Mouse (Mus musculus): Measurements from ENCODE around the gene Gm10644. TPM values are rescaled to one million over a fixed set of nuclear protein-coding genes. Genes with fewer than 3 reads are reported as not detected.

Gene Gm10644
- polyA plus RNA-seq, 1 experiment from 2014 or later = 1.1 TPM

DNA sequence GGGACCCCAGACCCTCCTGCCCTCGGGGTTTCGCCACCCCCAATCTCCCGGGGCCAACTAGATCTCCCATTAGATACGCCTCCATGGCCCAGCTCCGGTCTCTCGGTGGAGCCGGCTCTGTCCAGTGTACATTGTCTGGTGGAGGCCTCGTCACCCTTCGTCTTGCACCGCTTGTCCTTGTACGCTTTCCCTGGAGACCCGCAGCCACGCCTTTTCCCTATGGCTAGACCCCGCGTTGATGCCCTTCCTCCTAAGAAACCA, 883 bp upstream of the Gm10644 start:
- H3K4me1 ChIP-seq (replicated peaks) = peaks cover 12% of the 10 kb centered on the region
- under 1% methylated on average over 15 of the region's 15 CpGs for WGBS
- no peak overlapping the region for H3K27ac ChIP-seq (replicated peaks)
- no peaks in the 10 kb centered on the region for H3K27me3 ChIP-seq
- no peaks in the 10 kb centered on the region for H3K9me3 ChIP-seq
- H3K9ac ChIP-seq = peak overlapping the region; percentile 9; the same call in 1 of the 2 replicates
- 0 out of 2 replicates have a peak, but pooled peaks have one; percentile 0 for ATAC-seq (ENCODE audit: low FRiP score, low read depth)
- no peaks in the 10 kb centered on the region for H3K36me3 ChIP-seq
- peak overlapping the region; percentile 53 for H3K4me3 ChIP-seq
- H3K4me2 ChIP-seq = peak overlapping the region; percentile 91

DNA sequence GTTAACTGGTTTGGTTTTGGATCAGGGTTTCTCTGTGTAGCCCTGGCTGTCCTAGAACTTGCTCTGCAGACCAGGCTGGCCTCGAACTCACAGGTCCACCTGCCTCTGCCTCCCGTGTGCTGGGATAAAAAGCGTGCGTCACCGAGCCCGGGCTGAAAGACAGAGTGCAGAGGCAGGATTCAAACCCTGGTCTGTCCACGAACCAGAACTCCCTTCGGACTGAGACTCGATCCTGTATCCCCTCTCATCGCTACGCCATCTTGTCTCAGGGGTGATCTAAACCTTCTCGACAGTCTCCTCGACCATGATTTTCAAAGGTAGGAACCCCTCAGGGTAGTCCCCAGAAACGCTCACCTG, 278 bp downstream of the Gm10644 start:
- under 1% methylated on average over 14 of the region's 14 CpGs for WGBS
- Histone ChIP-seq H3K36me3 (no peaks in the 10 kb centered on the region), H3K4me2 (peak overlapping the region; percentile 91), H3K9ac (peak overlapping the region; percentile 46), H3K27me3 (no peaks in the 10 kb centered on the region), H3K4me1 (replicated peaks) (peaks cover 12% of the 10 kb centered on the region), H3K4me3 (peak overlapping the region; percentile 53), H3K9me3 (no peaks in the 10 kb centered on the region), H3K27ac (replicated peaks) (peak overlapping the region; percentile 76)
- no peak for ATAC-seq (ENCODE audit: low FRiP score, low read depth)

DNA sequence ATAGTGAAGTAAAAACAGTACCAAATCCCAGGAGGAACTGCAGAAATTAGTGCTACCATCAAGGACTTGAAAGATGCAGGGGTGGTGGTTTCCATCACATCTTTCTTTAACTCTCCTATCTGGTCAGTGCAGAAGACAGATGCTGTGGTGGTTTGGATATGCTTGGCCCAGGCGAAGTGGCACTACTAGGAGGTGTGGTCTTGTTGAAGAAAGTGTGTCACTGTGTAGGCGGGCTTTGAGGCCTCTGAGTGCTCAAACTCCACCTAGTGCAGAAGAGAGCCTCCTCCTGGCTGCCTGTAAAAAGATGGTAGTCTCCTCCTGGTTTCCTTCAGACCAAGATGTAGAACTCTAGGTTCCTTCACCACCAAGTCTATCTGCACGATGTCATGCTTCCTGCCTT, 9.5 kb downstream of the Gm10644 start:
- Histone ChIP-seq H3K4me2 (no peak overlapping the region), H3K27me3 (no peaks in the 10 kb centered on the region), H3K27ac (replicated peaks) (no peak overlapping the region), H3K4me3 (no peak overlapping the region), H3K36me3 (no peaks in the 10 kb centered on the region), H3K9me3 (no peaks in the 10 kb centered on the region), H3K9ac (no peak overlapping the region), H3K4me1 (replicated peaks) (no peaks in the 10 kb centered on the region)
- WGBS = 73% methylated on average over 3 of the region's 3 CpGs
- ATAC-seq (ENCODE audit: low FRiP score, low read depth) = no peak

DNA sequence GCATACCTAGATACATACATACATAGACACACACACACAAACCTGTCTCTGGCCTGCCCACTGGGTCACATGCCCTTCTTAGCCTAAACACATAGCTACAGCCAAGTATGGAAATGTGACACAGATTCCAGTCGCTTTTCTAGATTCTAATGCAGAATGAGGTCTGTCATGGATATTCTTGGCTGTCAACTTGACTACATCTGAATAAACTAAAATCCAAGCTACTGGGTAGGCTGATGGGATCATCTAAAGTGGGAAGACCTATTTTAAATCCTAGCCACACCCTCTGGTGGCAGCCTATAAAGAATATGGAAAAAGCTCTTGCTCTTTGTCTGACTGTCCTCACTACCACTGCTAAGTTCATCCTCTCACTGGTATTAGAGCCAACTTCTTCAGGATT, 12.6 kb downstream of the Gm10644 start:
- no peaks in the 10 kb centered on the region for H3K9me3 ChIP-seq
- H3K4me2 ChIP-seq = no peak overlapping the region
- H3K9ac ChIP-seq = no peak overlapping the region
- 86% methylated on average over 1 of the region's 1 CpGs for WGBS
- H3K27ac ChIP-seq (replicated peaks) = no peak overlapping the region
- no peak for ATAC-seq (ENCODE audit: low FRiP score, low read depth)
- peaks cover 24% of the 10 kb centered on the region for H3K36me3 ChIP-seq
- no peaks in the 10 kb centered on the region for H3K27me3 ChIP-seq
- no peaks in the 10 kb centered on the region for H3K4me1 ChIP-seq (replicated peaks)
- H3K4me3 ChIP-seq = no peak overlapping the region

DNA sequence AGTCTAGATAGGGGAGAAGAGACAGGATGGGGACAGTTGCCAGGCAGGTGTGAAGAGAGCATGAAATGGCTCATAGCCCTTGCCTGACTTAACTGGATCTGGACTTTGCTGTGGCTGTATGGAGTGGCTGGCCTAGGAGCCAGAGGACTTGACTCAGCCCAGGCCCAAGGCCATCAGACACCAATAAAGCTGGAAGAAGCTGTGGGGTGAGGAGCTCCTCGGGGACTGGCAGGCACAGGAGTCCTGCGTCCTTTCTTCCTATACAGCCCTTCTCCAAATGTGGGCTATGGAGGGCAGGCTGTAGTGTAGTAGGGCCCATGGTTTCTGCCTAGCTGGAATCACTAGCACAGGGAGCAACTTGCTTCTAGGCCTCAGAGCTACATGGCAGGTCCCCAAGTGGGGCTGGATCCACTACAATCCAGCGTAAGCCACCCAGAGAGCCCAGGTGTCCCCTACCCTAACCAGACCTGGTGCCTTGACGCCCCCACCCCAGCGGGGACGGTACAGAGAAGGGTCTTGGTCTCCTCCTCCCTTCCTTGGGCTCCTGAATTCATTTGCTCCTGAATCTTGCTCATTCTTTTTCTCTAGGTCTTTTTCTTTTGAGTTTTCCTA, 13.8 kb downstream of the Gm10644 start:
- Histone ChIP-seq H3K4me2 (no peak overlapping the region), H3K9me3 (no peaks in the 10 kb centered on the region), H3K9ac (no peak overlapping the region), H3K4me3 (no peak overlapping the region), H3K27me3 (no peaks in the 10 kb centered on the region), H3K36me3 (peaks cover 36% of the 10 kb centered on the region), H3K4me1 (replicated peaks) (no peaks in the 10 kb centered on the region), H3K27ac (replicated peaks) (no peak overlapping the region)
- WGBS = 83% methylated on average over 6 of the region's 6 CpGs
- no peak for ATAC-seq (ENCODE audit: low FRiP score, low read depth)

DNA sequence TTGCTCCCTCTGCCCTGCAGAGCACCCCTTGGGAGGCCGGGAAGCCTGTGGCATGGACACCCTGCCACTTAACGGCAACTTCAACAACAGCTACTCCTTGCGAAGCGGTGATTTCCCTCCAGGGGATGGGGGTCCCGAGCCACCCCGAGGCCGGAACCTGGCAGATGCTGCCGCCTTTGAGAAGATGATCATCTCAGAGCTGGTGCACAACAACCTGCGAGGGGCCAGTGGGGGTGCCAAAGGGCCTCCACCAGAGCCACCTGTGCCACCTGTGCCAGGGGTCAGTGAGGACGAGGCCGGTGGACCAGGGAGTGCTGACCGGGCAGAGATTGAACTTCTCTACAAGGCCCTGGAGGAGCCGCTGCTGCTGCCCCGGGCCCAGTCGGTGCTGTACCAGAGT, 16.7 kb downstream of the Gm10644 start:
- WGBS = 93% methylated on average over 15 of the region's 15 CpGs
- ATAC-seq (ENCODE audit: low FRiP score, low read depth) = no peak
- Histone ChIP-seq H3K9me3 (no peaks in the 10 kb centered on the region), H3K27ac (replicated peaks) (no peak overlapping the region), H3K4me3 (no peak overlapping the region), H3K9ac (no peak overlapping the region), H3K4me1 (replicated peaks) (no peaks in the 10 kb centered on the region), H3K4me2 (no peak overlapping the region), H3K27me3 (no peaks in the 10 kb centered on the region), H3K36me3 (peaks cover 64% of the 10 kb centered on the region)

DNA sequence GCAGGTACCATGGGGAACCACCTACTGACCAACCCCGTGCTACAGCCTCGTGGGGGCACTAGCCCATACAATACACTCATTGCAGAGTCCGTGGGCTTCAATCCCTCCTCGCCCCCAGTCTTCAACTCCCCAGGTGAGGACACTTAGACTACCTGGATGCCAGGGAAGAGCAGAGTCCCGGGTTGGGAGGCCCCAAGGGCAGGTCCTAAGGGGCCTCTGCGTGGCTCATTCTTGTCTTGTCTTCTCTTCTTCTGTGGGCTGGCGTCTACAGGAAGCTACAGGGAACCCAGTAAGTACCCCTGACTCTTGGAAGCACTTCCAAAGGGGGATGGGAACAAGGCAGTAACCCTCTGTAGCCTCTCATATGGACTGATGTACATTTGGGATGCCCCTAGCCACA, 17.4 kb downstream of the Gm10644 start:
- ATAC-seq (ENCODE audit: low FRiP score, low read depth) = no peak
- H3K4me3 ChIP-seq = no peak overlapping the region
- no peaks in the 10 kb centered on the region for H3K4me1 ChIP-seq (replicated peaks)
- WGBS = 84% methylated on average over 7 of the region's 7 CpGs
- H3K27ac ChIP-seq (replicated peaks) = no peak overlapping the region
- H3K9me3 ChIP-seq = no peaks in the 10 kb centered on the region
- peaks cover 70% of the 10 kb centered on the region for H3K36me3 ChIP-seq
- H3K4me2 ChIP-seq = no peak overlapping the region
- no peaks in the 10 kb centered on the region for H3K27me3 ChIP-seq
- H3K9ac ChIP-seq = no peak overlapping the region

DNA sequence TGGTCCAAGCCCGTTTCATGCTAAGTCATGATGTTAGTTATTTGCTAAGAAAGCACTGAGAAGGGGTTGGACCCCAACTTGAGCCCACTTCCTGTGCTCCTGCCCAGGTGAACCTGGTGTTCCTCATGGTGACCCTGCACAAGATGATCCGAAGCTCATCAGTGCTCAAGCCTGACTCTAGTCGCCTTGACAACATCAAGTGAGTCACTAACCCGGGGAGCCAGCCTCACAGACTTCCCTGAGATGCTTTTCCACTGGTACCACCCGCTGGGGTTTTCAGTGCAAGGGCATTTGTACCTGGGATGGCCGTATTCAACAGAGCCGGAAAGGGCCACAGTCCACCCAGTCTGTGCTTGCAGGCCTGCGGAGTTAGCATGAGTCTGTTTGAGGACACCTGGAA, 19.6 kb downstream of the Gm10644 start:
- Histone ChIP-seq H3K9ac (no peak overlapping the region), H3K4me1 (replicated peaks) (no peaks in the 10 kb centered on the region), H3K4me3 (no peak overlapping the region), H3K9me3 (no peaks in the 10 kb centered on the region), H3K27me3 (no peaks in the 10 kb centered on the region), H3K36me3 (peaks cover 93% of the 10 kb centered on the region), H3K4me2 (no peak overlapping the region), H3K27ac (replicated peaks) (no peak overlapping the region)
- no peak for ATAC-seq (ENCODE audit: low FRiP score, low read depth)
- WGBS = 93% methylated on average over 8 of the region's 8 CpGs

DNA sequence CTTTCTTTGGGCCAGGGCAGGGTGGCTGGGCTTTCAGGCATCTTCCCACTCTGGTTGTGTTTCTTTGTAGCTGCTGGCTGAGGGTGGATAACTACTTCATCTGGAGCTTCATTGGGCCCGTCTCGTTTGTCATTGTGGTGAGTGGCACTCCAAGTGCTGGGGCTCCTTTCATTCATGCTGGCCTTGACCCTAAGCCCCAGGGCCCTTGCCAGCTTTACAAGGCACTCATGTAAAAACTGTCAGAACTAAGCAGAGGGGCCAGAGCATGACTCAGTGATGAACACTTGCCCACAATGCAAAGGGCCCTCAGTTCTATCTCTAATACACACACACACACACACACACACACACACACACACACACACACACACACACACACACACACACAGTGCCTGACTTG, 20.0 kb downstream of the Gm10644 start:
- Histone ChIP-seq H3K27ac (replicated peaks) (no peak overlapping the region), H3K9ac (no peak overlapping the region), H3K9me3 (no peaks in the 10 kb centered on the region), H3K4me1 (replicated peaks) (no peaks in the 10 kb centered on the region), H3K4me3 (no peak overlapping the region), H3K27me3 (no peaks in the 10 kb centered on the region), H3K4me2 (no peak overlapping the region), H3K36me3 (peaks cover 94% of the 10 kb centered on the region)
- WGBS = 82% methylated on average over 2 of the region's 2 CpGs
- no peak for ATAC-seq (ENCODE audit: low FRiP score, low read depth)

DNA sequence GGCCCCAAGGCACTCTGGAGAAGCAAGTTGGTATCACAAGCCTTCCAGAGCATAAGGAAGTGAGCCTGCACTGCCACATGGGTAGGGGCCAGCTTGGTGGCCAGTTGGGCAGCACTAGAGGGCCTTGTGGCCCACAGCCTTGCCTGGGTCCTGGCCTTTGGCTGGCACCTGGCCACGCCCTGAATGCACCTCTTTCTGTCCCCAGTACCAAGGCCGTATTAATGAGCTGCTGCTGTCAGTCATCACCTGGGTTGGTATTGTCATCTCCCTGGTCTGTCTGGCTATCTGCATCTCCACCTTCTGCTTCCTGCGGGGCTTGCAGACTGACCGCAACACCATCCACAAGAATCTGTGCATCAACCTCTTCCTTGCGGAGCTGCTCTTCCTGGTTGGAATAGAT, 20.8 kb downstream of the Gm10644 start:
- Histone ChIP-seq H3K27me3 (no peaks in the 10 kb centered on the region), H3K4me2 (no peak overlapping the region), H3K4me1 (replicated peaks) (no peaks in the 10 kb centered on the region), H3K27ac (replicated peaks) (no peak overlapping the region), H3K4me3 (no peak overlapping the region), H3K9me3 (no peaks in the 10 kb centered on the region), H3K9ac (no peak overlapping the region), H3K36me3 (peaks cover 97% of the 10 kb centered on the region)
- no peak for ATAC-seq (ENCODE audit: low FRiP score, low read depth)
- 92% methylated on average over 5 of the region's 5 CpGs for WGBS

DNA sequence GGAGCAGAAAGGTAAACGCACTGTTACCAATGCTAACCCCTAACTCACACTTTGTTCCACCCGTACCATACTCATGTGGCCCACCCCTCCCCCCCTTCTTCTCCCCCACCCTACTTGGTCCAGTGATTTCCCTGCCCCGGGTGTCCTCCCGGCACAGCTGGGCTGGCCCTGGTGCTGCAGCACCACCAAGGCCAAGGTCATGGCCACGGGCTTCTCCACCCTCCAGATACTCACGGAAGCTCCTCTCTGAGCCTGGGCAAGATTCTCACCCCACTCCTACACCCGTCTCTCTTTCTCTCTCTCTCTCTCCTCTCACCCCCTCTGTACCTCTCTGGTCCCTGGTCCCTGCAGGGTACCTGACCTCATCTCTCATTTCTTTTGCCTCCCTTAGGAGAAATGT, 28.7 kb downstream of the Gm10644 start:
- 70% methylated on average over 7 of the region's 7 CpGs for WGBS
- no peak overlapping the region for H3K27ac ChIP-seq (replicated peaks)
- no peak for ATAC-seq (ENCODE audit: low FRiP score, low read depth)

DNA sequence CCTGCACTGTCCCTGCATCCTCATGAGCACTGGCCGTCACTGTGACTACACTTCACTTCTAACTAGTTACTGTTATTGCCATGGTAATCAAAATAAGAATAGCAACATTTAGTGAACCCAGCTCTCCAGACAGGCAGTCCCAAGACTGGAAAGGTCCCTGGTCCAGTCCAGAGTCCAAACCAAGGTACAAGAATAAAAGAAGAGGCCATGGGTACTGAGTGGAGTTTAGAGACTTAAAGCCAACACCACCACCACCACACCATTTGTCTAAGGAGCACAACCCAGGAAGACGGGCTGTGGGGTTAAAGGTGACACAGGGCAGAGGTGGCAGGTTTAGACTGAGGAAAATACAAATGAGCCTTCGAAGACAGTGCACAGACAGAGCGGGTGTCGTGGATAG, 30.4 kb downstream of the Gm10644 start:
- H3K36me3 ChIP-seq = peaks cover 65% of the 10 kb centered on the region
- H3K27me3 ChIP-seq = no peaks in the 10 kb centered on the region
- H3K9ac ChIP-seq = no peak overlapping the region
- no peak for ATAC-seq (ENCODE audit: low FRiP score, low read depth)
- no peak overlapping the region for H3K4me2 ChIP-seq
- 85% methylated on average over 5 of the region's 5 CpGs for WGBS
- H3K4me1 ChIP-seq (replicated peaks) = no peaks in the 10 kb centered on the region
- no peaks in the 10 kb centered on the region for H3K9me3 ChIP-seq
- H3K4me3 ChIP-seq = no peak overlapping the region
- H3K27ac ChIP-seq (replicated peaks) = no peak overlapping the region

More for the DNA sequence above, 28.7 kb downstream of the Gm10644 start:
- Histone ChIP-seq H3K4me2 (no peak overlapping the region), H3K9me3 (no peaks in the 10 kb centered on the region), H3K4me1 (replicated peaks) (no peaks in the 10 kb centered on the region), H3K27me3 (no peaks in the 10 kb centered on the region), H3K9ac (no peak overlapping the region), H3K36me3 (peaks cover 66% of the 10 kb centered on the region), H3K4me3 (no peak overlapping the region)

DNA sequence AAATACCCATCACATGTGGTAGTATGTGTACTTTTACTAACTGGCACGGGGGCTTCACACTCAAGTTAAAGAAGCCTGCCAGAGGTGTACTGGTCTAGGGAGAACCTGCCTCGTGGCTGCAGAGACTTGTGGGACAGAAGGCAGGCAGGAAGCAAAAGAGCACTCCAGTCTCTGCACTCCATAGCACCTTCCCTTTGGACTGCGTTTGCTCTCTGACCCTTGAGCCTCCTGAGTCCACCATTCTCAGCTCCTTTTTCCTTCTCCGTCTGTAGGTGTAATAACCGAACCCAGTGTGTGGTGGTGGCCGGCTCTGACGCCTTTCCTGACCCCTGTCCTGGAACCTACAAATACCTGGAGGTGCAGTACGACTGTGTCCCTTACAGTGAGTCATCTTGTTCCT, 32.3 kb downstream of the Gm10644 start:
- Histone ChIP-seq H3K4me2 (no peak overlapping the region), H3K9me3 (no peaks in the 10 kb centered on the region), H3K9ac (no peak overlapping the region), H3K4me3 (no peak overlapping the region), H3K36me3 (peaks cover 57% of the 10 kb centered on the region), H3K27ac (replicated peaks) (no peak overlapping the region), H3K27me3 (no peaks in the 10 kb centered on the region), H3K4me1 (replicated peaks) (no peaks in the 10 kb centered on the region)
- WGBS = 94% methylated on average over 8 of the region's 8 CpGs
- ATAC-seq (ENCODE audit: low FRiP score, low read depth) = no peak
